Mouse (Mus musculus): ENCODE results near the gene BC049352. TPM values are rescaled to one million over a fixed set of nuclear protein-coding genes. Genes with fewer than 3 reads are reported as not detected.

BC049352 gene
- polyA plus RNA-seq (2017; shearing (Covaris generic)), result 1.2 TPM

DNA sequence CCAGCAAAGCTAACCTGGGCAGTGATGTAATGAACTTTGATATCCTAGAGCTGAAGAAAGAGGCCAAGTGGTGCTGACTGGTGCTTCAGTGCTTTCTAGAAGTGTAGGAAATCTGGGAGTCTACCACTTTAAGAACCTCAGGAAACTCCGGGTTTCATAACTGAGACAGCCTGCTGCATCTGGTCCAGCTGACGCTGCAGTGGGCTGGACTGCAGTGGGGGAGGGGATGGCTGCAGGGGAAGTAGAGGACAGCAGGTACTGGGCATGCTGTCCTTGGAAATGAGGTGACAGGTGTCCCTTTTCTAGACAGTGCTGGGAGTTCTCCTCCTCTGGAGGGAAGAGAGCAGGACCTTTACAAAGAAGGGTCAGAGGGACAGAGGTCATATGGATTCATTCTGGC is at the start of gene BC049352:
Gene BC049352 (plus strand): TSS at position 238 of the 400 bp plus-strand sequence.

DNA sequence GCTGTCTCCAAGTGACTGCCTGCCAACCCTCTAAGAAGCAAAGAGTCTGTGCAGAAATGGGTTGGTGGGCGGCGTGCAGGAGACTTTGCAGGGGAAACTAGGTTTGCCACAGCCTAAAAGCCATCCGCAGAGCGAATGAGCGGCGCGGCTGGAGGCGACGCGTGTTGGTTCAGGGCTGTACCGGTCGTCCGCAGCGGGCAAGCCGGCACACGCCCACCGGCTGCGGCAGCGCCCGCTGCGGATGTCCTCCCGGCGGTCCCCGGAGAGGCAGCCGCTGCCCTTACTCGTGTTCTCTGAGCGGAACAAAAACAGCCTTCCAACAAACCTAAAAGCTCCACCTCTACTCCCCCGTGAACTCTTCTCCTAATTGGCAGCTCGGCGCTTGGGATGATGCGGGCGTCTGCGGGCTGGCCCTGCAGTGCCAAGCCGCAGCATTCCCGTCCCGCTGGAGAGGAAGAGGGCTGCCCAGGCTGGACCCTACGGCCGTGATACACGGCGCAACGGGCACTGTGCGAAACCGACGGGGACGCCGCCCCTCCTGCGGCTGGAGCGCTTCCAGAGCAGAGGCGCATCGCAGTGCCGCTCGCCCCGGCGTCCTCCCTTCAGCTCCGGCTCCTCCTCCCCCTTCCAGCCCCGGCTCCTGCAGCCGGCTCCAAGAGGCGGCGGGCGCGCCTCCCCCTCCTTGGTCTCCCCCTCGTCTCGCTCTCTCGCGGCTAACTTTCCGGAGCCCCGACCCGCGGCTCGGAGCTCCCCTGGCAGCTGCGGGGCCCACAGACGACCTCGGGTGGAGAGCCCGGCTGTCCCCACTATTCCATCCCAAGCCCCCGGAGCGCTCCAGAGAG is 43.4 kb upstream of the BC049352 start, which contains the start of gene Scn4b:
Gene Scn4b (plus strand): TSS at position 205 of the 842 bp plus-strand sequence.

DNA sequence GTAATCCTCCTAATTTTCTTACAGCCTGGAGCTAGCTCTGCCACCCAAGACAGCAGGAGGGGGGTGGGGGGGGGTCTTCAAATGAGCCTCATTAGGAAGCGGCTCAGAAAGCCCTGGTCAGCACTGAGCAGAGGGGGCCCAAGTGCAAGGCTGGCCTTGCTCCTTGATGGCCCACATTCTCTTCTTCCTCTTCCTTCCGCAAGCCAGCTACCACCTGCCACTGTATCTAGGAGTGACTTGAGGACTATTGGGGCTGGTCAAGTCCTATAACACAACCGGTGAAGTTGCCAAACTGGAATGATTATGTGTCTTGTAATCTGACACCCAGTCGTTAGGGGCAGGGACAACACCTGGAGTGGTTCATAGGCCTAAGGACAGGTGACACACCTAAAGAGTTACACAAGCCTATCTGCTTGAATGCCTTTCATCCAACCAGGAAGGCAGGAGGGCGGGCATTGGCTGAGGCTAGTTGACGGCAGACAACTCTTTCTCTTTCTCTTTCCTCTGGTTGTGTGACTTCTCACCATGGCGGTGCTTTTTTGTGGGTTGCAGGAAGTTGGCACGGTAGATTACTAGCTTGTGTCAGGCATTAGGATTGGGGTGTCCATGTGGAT is 22.1 kb downstream of the BC049352 start, which contains the start of gene Tmprss4:
Gene Tmprss4 (minus strand): TSS at position 296 of the 614 bp plus-strand sequence.

DNA sequence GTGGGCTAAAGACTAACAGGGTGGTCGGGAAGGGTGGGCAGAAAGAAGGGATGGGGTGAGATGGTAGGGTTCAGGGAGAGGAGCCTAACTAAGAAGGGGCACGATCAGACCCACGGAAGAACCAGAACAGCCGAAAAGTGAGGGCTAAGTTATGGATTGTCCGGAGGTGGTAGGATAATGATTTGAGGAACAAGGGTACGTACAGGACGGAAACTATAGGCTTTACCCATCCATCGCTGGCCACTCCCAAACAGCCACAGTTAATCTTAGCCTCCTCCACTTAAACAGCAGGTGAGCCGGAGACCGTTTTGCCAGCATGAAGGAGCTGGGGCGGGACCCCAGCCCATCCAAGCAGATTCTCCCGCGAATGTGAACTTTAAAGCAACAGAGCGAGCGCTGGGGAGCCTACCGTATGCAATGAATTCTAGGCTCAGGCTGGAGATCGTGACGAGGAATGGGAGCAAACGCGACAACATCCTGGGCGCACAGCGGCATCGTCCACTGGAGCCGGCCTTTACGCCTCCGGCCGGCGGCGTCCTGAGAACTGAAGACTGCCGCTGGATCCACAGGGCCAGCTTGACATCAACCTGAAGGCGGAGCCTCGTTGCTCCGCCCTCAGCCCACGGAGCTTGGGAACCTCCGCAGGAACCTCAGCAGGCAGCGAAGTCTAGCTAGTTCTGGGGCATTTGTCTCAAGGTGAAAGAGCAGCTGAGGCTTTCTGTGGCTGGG is 87.0 kb downstream of the BC049352 start, which contains the start of gene Il10ra:
Gene Il10ra (minus strand): TSS at position 553 of the 729 bp plus-strand sequence.

Other genes starting within 250 kb of the BC049352 start
- 47.2 TPM for gene Ube4a, start 216.4 kb upstream of the BC049352 start, polyA plus RNA-seq (2017; shearing (Covaris generic))
- gene Cd3g, start 201.6 kb upstream of the BC049352 start, polyA plus RNA-seq (2017; shearing (Covaris generic)), result 1,221 TPM
- gene Cd3d, start 200.2 kb upstream of the BC049352 start, polyA plus RNA-seq (2017; shearing (Covaris generic)), result 831 TPM
- gene Cd3e, start 172.4 kb upstream of the BC049352 start, polyA plus RNA-seq (2017; shearing (Covaris generic)), result 1,336 TPM
- gene Mpzl2, start 142.2 kb upstream of the BC049352 start, polyA plus RNA-seq (2017; shearing (Covaris generic)), result not detected
- 13.5 TPM for gene Mpzl3, start 126.8 kb upstream of the BC049352 start, polyA plus RNA-seq (2017; shearing (Covaris generic))
- 8.0 TPM for gene Jaml, start 102.8 kb upstream of the BC049352 start, polyA plus RNA-seq (2017; shearing (Covaris generic))
- 0.12 TPM for gene Scn2b, start 64.2 kb upstream of the BC049352 start, polyA plus RNA-seq (2017; shearing (Covaris generic))
- gene Scn4b, start 43.6 kb upstream of the BC049352 start, polyA plus RNA-seq (2017; shearing (Covaris generic)), result 0.14 TPM
- gene Tmprss4, start 22.1 kb downstream of the BC049352 start, polyA plus RNA-seq (2017; shearing (Covaris generic)), result not detected
- 65.2 TPM for gene Il10ra, start 87.1 kb downstream of the BC049352 start, polyA plus RNA-seq (2017; shearing (Covaris generic))
- gene Tmprss13, start 137.1 kb downstream of the BC049352 start, polyA plus RNA-seq (2017; shearing (Covaris generic)), result 0.53 TPM
- gene Fxyd6, start 188.2 kb downstream of the BC049352 start, polyA plus RNA-seq (2017; shearing (Covaris generic)), result not detected
- gene Fxyd2, start 217.7 kb downstream of the BC049352 start, polyA plus RNA-seq (2017; shearing (Covaris generic)), result not detected
- gene Dscaml1, start 244.6 kb downstream of the BC049352 start, polyA plus RNA-seq (2017; shearing (Covaris generic)), result 0.18 TPM

Data from CD4-positive, CD25-positive, alpha-beta regulatory T cell (primary cell).